Mouse (Mus musculus) cerebellum, adult 11 months (tissue): ENCODE results near the gene Spdya.
"Not testable (repeated sequence)": the region's sequence is repeated elsewhere in the genome, so short reads cannot be mapped to it uniquely, and the experiment has no call there.

ENCODE experiments used
- DNase-seq: peaks from one replicate; pipeline ENCODE4 v3.0.0; 2022

Gene Spdya

GRCm38 (mm10) chr17:71551757-71552451 lies at the start of gene Spdya:
TSS of gene Spdya (plus strand) at chr17:71552061.
- peak; percentile 89 for DNase-seq

GRCm38 (mm10) chr17:71506832-71507231 lies 45.0 kb upstream of the Spdya start:
- DNase-seq, result no peak

- no peak for DNase-seq
These were observed 41.6 kb upstream of the Spdya start for GRCm38 (mm10) chr17:71510297-71510696.

- DNase-seq, result no peak
These were observed 25.6 kb upstream of the Spdya start for GRCm38 (mm10) chr17:71526302-71526708.

GRCm38 (mm10) chr17:71526711-71527564 lies 24.9 kb upstream of the Spdya start, which contains the start of gene Ndc80:
TSS of gene Ndc80 (minus strand) at chr17:71526857.
- peak; percentile 95 for DNase-seq

GRCm38 (mm10) chr17:71528042-71528441 lies 23.8 kb upstream of the Spdya start:
- no peak for DNase-seq

- DNase-seq, result not testable (repeated sequence)
These were observed 16.3 kb upstream of the Spdya start for GRCm38 (mm10) chr17:71535595-71535994.

GRCm38 (mm10) chr17:71537164-71537563 lies 14.7 kb upstream of the Spdya start:
- no peak for DNase-seq

- no peak for DNase-seq
These were observed 3.3 kb upstream of the Spdya start for GRCm38 (mm10) chr17:71548586-71548985.

GRCm38 (mm10) chr17:71551350-71551749 lies 511 bp upstream of the Spdya start:
- no peak for DNase-seq

GRCm38 (mm10) chr17:71552901-71553300 lies 1.0 kb downstream of the Spdya start:
- no peak for DNase-seq

- peak; percentile 8 for DNase-seq
These were observed 9.8 kb downstream of the Spdya start for GRCm38 (mm10) chr17:71561631-71562030.

- no peak for DNase-seq
These were observed 27.4 kb downstream of the Spdya start for GRCm38 (mm10) chr17:71579176-71579705.

- DNase-seq, result no peak
These were observed 46.2 kb downstream of the Spdya start for GRCm38 (mm10) chr17:71597881-71598658.

- DNase-seq, result peak; percentile 89
These were observed 47.0 kb downstream of the Spdya start for GRCm38 (mm10) chr17:71598659-71599554.

- DNase-seq, result peak; percentile 93
These were observed 63.9 kb downstream of the Spdya start, which contains the start of gene Wdr43 for GRCm38 (mm10) chr17:71615638-71616318. TSS of gene Wdr43 (plus strand) at chr17:71615895.

GRCm38 (mm10) chr17:71616319-71617032 lies 64.6 kb downstream of the Spdya start:
- DNase-seq, result peak; percentile 27

- no peak for DNase-seq
These were observed 65.1 kb downstream of the Spdya start for GRCm38 (mm10) chr17:71617033-71617362.

- no peak for DNase-seq
These were observed 66.1 kb downstream of the Spdya start for GRCm38 (mm10) chr17:71617974-71618373.

- DNase-seq, result no peak
These were observed 79.9 kb downstream of the Spdya start for GRCm38 (mm10) chr17:71631806-71632205.

GRCm38 (mm10) chr17:71633350-71633749 lies 81.5 kb downstream of the Spdya start:
- DNase-seq, result peak; percentile 38
